Mouse (Mus musculus): ENCODE measurements around the gene Bcl6. TPM values are rescaled to one million over a fixed set of nuclear protein-coding genes. Genes with fewer than 3 reads are reported as not detected.

Gene Bcl6
- polyA plus RNA-seq, 1 experiment from 2014 or later, result 0.50 TPM

DNA sequence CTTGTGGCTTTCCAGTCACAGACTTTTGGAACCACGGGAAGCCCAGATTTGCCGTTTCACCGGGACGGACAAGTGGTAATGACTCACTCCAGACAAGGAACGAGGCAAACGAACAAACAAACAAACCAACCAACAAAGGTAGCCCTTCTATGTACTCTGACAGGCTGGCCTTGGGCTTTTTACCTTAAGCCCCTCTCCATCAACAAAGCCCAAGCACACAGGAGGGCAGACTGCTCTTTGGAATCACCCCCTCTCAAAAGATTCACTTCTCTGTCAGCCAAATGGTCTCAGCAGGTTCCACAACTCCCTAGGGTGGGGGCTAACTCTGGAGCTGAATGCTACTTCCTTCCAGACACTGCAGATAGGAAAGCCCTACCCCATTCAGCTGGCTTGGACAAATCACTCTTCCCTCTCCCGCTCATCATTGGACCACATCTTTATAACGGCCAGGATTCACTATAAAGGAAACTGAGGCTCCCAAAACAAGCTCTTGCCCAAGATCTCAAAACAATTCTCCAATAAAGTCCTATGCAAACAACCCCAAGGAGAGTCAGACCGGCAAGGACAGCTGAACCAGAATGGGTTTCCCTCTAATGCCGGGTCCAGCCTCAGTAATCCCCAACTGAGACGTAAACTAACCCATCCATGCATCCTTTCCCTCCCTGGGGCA, 8.3 kb downstream of the Bcl6 start:
- 7% methylated on average over 11 of the region's 11 CpGs for WGBS
- peaks cover 49% of the 10 kb centered on the region for H3K27me3 ChIP-seq (ENCODE audit: control insufficient read depth, insufficient read depth, low read length)
- H3K27ac ChIP-seq, result no peak overlapping the region
- ATAC-seq (ENCODE audit: low FRiP score) (no peak), DNase-seq (ENCODE audit: low spot score) (no peak)
- no peaks in the 10 kb centered on the region for H3K9me3 ChIP-seq (ENCODE audit: control insufficient read depth, low read length)
- no peaks in the 10 kb centered on the region for H3K36me3 ChIP-seq (replicated peaks; ENCODE audit: control insufficient read depth, insufficient read depth)
- peaks cover 28% of the 10 kb centered on the region; the same call in 1 of the 2 replicates for H3K4me1 ChIP-seq (replicated peaks; ENCODE audit: control insufficient read depth, insufficient read depth, low read length)
- H3K9ac ChIP-seq, result peak overlapping the region; percentile 48
- peak overlapping the region; percentile 32 for H3K4me3 ChIP-seq (replicated peaks; ENCODE audit: low read length)
- peak overlapping the region; percentile 86 for H3K4me2 ChIP-seq (replicated peaks)

DNA sequence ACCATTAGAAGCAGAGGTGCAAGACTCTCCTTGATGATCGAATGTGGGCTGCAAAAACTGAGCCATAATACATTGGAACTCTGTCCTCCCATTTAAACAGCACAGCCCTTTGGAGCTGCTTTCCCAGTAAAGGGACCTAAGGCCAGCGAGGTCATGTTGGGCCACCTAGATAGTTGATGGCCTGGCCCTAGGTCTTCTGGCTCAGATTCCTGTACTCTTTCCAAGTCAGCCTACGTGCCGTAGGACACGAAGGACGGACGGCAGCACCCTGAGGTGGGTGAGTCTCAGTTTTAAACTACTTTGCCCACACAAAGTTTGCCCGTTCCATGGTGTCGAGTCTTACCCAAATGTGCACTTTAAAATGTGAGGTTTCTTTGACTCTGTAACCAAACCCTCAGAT, 9.2 kb downstream of the Bcl6 start:
- H3K27me3 ChIP-seq (ENCODE audit: control insufficient read depth, insufficient read depth, low read length), result peaks cover 40% of the 10 kb centered on the region
- ATAC-seq (ENCODE audit: low FRiP score) (no peak), DNase-seq (ENCODE audit: low spot score) (no peak)
- H3K9ac ChIP-seq, result no peak overlapping the region
- H3K4me3 ChIP-seq (replicated peaks; ENCODE audit: low read length), result no peak overlapping the region
- H3K4me1 ChIP-seq (replicated peaks; ENCODE audit: control insufficient read depth, insufficient read depth, low read length), result peaks cover 22% of the 10 kb centered on the region; the same call in 1 of the 2 replicates
- no peaks in the 10 kb centered on the region for H3K36me3 ChIP-seq (replicated peaks; ENCODE audit: control insufficient read depth, insufficient read depth)
- 83% methylated on average over 9 of the region's 9 CpGs for WGBS
- H3K4me2 ChIP-seq (replicated peaks), result no peak overlapping the region
- no peaks in the 10 kb centered on the region for H3K9me3 ChIP-seq (ENCODE audit: control insufficient read depth, low read length)
- no peak overlapping the region for H3K27ac ChIP-seq

DNA sequence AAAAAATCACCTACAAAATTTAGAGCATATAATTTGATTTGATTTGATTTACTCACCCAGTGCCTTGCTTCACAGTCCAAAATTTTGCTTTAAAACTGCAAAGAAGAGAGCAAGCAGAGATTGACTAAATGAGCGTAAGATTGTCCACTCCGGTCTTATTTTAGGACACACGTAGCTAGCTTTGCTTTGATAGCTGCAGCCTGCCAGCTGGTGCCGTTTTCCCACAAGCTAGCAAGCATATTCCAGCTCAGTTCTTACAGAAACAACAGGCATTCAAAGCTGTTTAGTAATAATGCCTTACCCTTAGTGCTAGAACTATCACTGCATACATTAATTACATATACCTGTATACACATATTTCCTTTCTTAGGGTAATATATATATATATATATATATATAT, 10.2 kb downstream of the Bcl6 start:
- Histone ChIP-seq H3K27me3 (ENCODE audit: control insufficient read depth, insufficient read depth, low read length) (peaks cover 35% of the 10 kb centered on the region), H3K36me3 (replicated peaks; ENCODE audit: control insufficient read depth, insufficient read depth) (no peaks in the 10 kb centered on the region), H3K4me2 (replicated peaks) (no peak overlapping the region), H3K9me3 (ENCODE audit: control insufficient read depth, low read length) (no peaks in the 10 kb centered on the region), H3K4me1 (replicated peaks; ENCODE audit: control insufficient read depth, insufficient read depth, low read length) (peaks cover 19% of the 10 kb centered on the region; the same call in 1 of the 2 replicates), H3K9ac (no peak overlapping the region), H3K27ac (no peak overlapping the region), H3K4me3 (replicated peaks; ENCODE audit: low read length) (no peak overlapping the region)
- DNase-seq (ENCODE audit: low spot score), result no peak
- ATAC-seq (ENCODE audit: low FRiP score), result no peak
- 82% methylated on average over 4 of the region's 4 CpGs for WGBS

DNA sequence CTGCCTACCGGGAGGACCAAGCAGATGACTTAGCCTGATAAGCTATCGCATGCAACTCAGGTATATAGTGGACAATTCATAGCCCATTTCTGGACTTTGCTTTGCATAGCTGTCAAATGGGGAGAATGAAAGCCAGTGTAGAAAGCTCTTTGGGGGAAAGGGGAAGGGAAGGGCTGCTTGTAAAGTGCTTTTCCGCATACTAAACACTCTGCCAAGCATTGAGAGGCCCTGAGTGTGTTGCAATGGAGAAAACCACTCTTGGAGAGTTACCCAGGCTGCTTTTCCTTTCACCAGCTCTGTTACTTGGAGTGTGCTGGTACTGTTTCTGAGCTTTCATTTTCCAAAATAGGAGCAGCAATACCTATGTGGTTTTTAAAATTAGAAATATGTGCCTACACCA, 10.9 kb downstream of the Bcl6 start:
- no peak for ATAC-seq (ENCODE audit: low FRiP score)
- no peaks in the 10 kb centered on the region for H3K9me3 ChIP-seq (ENCODE audit: control insufficient read depth, low read length)
- 83% methylated on average over 3 of the region's 3 CpGs for WGBS
- H3K4me1 ChIP-seq (replicated peaks; ENCODE audit: control insufficient read depth, insufficient read depth, low read length), result peaks cover 11% of the 10 kb centered on the region; the same call in 1 of the 2 replicates
- H3K27me3 ChIP-seq (ENCODE audit: control insufficient read depth, insufficient read depth, low read length), result peaks cover 34% of the 10 kb centered on the region
- no peaks in the 10 kb centered on the region for H3K36me3 ChIP-seq (replicated peaks; ENCODE audit: control insufficient read depth, insufficient read depth)
- H3K4me2 ChIP-seq (replicated peaks), result no peak overlapping the region
- no peak overlapping the region for H3K27ac ChIP-seq
- DNase-seq (ENCODE audit: low spot score), result no peak
- no peak overlapping the region for H3K9ac ChIP-seq
- H3K4me3 ChIP-seq (replicated peaks; ENCODE audit: low read length), result no peak overlapping the region

DNA sequence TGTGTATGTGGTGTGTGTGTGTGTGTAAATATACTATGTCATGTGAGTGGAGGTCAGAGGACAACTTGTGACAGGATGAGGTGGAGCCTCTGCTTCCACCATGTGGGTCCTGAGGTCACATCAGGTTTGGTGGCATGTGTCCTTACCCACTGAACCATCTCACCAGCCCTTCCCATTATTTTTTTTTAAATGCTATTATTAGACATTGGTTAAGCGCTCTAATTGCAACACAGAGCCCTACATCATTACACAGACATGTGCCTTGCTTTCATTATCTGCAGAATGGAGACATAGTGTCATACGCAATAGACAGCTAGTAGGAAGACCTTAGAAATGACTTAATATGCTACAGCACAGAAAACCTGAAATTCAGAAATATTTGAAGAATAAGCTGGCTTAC, 12.5 kb downstream of the Bcl6 start:
- 93% methylated on average over 2 of the region's 2 CpGs for WGBS
- no peaks in the 10 kb centered on the region for H3K36me3 ChIP-seq (replicated peaks; ENCODE audit: control insufficient read depth, insufficient read depth)
- no peak for ATAC-seq (ENCODE audit: low FRiP score)
- H3K4me2 ChIP-seq (replicated peaks), result no peak overlapping the region
- no peak overlapping the region for H3K9ac ChIP-seq
- no peak overlapping the region for H3K27ac ChIP-seq
- no peak overlapping the region for H3K4me3 ChIP-seq (replicated peaks; ENCODE audit: low read length)
- no peaks in the 10 kb centered on the region for H3K9me3 ChIP-seq (ENCODE audit: control insufficient read depth, low read length)
- peaks cover 5% of the 10 kb centered on the region; the same call in 1 of the 2 replicates for H3K4me1 ChIP-seq (replicated peaks; ENCODE audit: control insufficient read depth, insufficient read depth, low read length)
- peaks cover 24% of the 10 kb centered on the region for H3K27me3 ChIP-seq (ENCODE audit: control insufficient read depth, insufficient read depth, low read length)
- no peak for DNase-seq (ENCODE audit: low spot score)

DNA sequence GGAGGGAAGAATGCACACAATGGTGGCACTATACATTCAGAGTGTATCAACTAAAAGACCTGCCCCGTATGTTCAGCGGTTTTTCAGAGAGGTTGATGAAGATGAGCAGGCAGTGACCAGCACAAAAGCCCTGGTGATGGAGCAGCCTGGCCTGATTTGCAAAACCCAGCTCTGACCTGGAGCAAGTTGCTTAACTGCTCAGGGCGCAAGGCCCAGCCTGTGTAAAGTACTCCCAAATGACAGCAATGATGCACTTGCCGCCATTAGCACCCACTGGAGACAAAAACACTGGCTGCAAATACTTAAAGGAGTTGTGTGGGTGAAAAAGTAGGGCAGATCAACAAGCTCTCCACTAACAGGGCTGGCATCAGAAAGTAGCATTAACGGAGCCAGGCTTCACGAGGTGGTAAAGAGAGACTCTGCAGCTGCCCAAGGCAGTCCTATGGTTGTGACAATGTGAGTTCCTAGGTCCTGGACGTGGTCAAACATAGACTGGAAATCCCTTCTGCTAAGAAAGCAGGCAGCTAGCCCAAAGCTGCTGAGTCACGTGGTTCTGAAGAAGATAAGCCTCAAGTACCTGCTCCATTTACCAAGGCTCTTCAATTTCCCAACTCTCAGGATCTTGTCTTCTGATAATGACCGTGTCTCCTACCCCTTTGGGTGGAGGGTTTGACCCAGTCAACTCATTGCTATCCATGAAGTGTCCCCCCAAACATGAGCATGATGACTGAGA, 14.9 kb downstream of the Bcl6 start:
- H3K9me3 ChIP-seq (ENCODE audit: control insufficient read depth, low read length), result no peaks in the 10 kb centered on the region
- H3K27me3 ChIP-seq (ENCODE audit: control insufficient read depth, insufficient read depth, low read length), result peaks cover under 1% of the 10 kb centered on the region; the same call in 1 of the 2 replicates
- DNase-seq (ENCODE audit: low spot score) (no peak), ATAC-seq (ENCODE audit: low FRiP score) (no peak)
- WGBS, result 89% methylated on average over 9 of the region's 9 CpGs
- H3K4me2 ChIP-seq (replicated peaks), result no peak overlapping the region
- H3K4me3 ChIP-seq (replicated peaks; ENCODE audit: low read length), result no peak overlapping the region
- no peaks in the 10 kb centered on the region for H3K4me1 ChIP-seq (replicated peaks; ENCODE audit: control insufficient read depth, insufficient read depth, low read length)
- H3K9ac ChIP-seq, result no peak overlapping the region
- H3K36me3 ChIP-seq (replicated peaks; ENCODE audit: control insufficient read depth, insufficient read depth), result no peaks in the 10 kb centered on the region
- H3K27ac ChIP-seq, result no peak overlapping the region

DNA sequence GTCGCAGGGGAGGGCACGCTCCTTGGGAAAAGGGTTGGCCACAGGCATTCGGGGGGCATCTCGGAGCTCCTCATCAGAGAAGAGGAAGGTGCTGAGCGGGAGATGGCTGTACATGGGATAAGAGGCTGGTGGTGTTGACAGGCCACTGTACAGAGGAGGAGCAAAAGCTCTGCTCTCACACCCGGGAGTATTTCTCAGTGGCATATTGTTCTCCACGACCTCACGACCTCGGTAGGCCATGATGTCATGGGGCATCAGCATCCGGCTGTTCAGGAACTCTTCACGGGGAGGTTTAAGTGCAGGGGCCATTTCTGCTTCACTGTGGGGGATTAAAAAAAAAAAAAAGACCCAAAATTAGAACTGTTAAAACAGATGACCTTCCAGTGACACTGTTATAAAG, 15.8 kb downstream of the Bcl6 start:
- no peak for DNase-seq (ENCODE audit: low spot score)
- no peak for ATAC-seq (ENCODE audit: low FRiP score)
- H3K9ac ChIP-seq, result no peak overlapping the region
- 74% methylated on average over 11 of the region's 11 CpGs for WGBS
- H3K4me1 ChIP-seq (replicated peaks; ENCODE audit: control insufficient read depth, insufficient read depth, low read length), result no peaks in the 10 kb centered on the region
- H3K36me3 ChIP-seq (replicated peaks; ENCODE audit: control insufficient read depth, insufficient read depth), result no peaks in the 10 kb centered on the region
- no peaks in the 10 kb centered on the region for H3K9me3 ChIP-seq (ENCODE audit: control insufficient read depth, low read length)
- no peak overlapping the region for H3K27ac ChIP-seq
- H3K27me3 ChIP-seq (ENCODE audit: control insufficient read depth, insufficient read depth, low read length), result no peaks in the 10 kb centered on the region
- no peak overlapping the region for H3K4me2 ChIP-seq (replicated peaks)
- no peak overlapping the region for H3K4me3 ChIP-seq (replicated peaks; ENCODE audit: low read length)

DNA sequence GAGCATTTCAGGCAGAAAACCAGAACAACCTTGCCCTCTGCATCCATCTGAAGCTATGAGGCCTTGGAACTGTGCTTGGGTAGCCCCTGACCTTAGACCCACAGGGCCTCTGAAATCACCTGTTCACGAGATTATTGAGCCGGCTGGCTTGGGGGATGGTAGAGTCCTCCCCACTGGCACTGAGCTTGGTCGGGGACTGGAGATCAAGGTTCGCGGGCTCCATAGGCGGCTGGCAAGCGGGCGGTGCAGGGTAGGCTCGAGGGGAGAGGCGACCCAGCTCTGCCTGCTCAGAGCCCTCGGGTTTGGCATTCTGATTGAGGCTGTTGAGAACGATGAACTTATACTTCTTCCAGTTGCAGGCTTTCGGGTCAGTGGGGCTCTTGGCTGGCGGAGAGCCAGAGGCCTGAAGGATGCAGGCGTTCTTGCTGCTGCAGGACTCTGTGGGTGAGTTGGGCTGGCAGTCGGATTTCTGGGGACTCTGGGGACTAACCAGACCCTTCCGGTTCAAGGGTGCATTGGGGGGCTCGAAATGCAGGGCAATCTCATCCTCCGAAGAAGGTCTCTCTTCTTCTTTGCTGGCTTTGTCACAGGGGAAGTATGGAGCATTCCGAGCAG, 16.4 kb downstream of the Bcl6 start:
- Histone ChIP-seq H3K4me3 (replicated peaks; ENCODE audit: low read length) (no peak overlapping the region), H3K36me3 (replicated peaks; ENCODE audit: control insufficient read depth, insufficient read depth) (no peaks in the 10 kb centered on the region), H3K9me3 (ENCODE audit: control insufficient read depth, low read length) (no peaks in the 10 kb centered on the region), H3K4me2 (replicated peaks) (no peak overlapping the region), H3K9ac (no peak overlapping the region), H3K27ac (no peak overlapping the region), H3K27me3 (ENCODE audit: control insufficient read depth, insufficient read depth, low read length) (no peaks in the 10 kb centered on the region), H3K4me1 (replicated peaks; ENCODE audit: control insufficient read depth, insufficient read depth, low read length) (no peaks in the 10 kb centered on the region)
- no peak for ATAC-seq (ENCODE audit: low FRiP score)
- WGBS, result 80% methylated on average over 20 of the region's 20 CpGs
- DNase-seq (ENCODE audit: low spot score), result no peak

DNA sequence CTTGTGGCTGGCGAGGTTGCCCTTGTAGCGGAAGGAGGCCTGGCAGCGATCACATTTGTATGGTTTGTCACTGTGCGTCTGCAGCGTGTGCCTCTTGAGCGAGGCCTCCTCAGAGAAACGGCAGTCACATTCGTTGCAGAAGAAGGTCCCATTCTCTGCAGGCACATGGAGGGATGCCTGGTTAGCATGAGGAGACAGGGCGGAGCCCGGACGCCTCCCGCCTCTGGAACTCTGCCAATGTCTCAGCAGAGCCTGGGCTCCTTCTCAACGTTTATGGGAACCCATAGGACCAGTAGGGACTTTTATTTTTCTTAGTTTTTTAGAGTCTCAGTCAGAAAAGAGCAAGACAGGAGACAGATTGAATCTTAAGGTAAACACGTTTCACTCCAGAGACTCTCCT, 18.7 kb downstream of the Bcl6 start:
- DNase-seq (ENCODE audit: low spot score), result no peak
- Histone ChIP-seq H3K36me3 (replicated peaks; ENCODE audit: control insufficient read depth, insufficient read depth) (no peaks in the 10 kb centered on the region), H3K27ac (no peak overlapping the region), H3K27me3 (ENCODE audit: control insufficient read depth, insufficient read depth, low read length) (no peaks in the 10 kb centered on the region), H3K9me3 (ENCODE audit: control insufficient read depth, low read length) (no peaks in the 10 kb centered on the region), H3K4me1 (replicated peaks; ENCODE audit: control insufficient read depth, insufficient read depth, low read length) (no peaks in the 10 kb centered on the region), H3K4me3 (replicated peaks; ENCODE audit: low read length) (no peak overlapping the region), H3K9ac (no peak overlapping the region), H3K4me2 (replicated peaks) (no peak overlapping the region)
- ATAC-seq (ENCODE audit: low FRiP score), result no peak
- WGBS, result 80% methylated on average over 14 of the region's 14 CpGs

All from hindbrain, embryonic 14.5 days (tissue).